Mouse (Mus musculus): ENCODE data around the gene Zbtb1.
"Not testable (repeated sequence)": the region's sequence is repeated elsewhere in the genome, so short reads cannot be mapped to it uniquely, and the experiment has no call there.

GRCm38 (mm10) chr12:76443488-76443887 is 73.4 kb downstream of the Zbtb1 start:
- TF ChIP-seq CTCF (IDR thresholded peaks at IDR 0.05; ENCODE audit: borderline replicate concordance, extremely low read depth, insufficient read depth, insufficient read length); POLR2A (IDR thresholded peaks at IDR 0.05; ENCODE audit: borderline replicate concordance, extremely low read depth, insufficient read depth, insufficient read length, poor library complexity, severe bottlenecking): not testable (repeated sequence)

Data from brain, embryonic 14.5 days (tissue).